In the genomic region with DNA sequence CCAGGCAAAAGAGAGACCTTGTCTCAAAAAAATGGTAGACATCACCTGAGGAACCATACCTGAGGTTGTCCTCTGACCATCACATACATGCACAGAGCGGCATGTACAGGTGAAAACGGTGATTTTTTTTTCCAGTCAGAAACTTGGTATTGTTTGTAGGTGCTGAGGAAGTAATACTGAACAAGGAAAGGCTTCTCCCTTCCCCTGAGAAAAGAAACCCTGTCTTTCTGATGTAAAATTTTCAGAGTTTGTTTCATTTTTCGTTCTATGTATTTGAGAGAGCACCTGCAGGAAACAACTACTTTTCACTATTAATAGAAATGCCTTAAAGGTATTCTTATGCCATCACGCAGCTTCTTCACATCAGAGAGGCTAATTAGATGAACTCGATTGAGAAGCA, we compare ENCODE assay signal across 16 mouse cellular contexts.
"Had no signal": no experiment of that assay in that cellular context is flagged by ENCODE, and none has a peak within 500 bp of the region (broad histone marks: within the 10 kb centered on the region; RNA-seq: fewer than 3 reads in every experiment).

No protein-coding gene starts in this region.

- H3K4me3 ChIP-seq: neural tube, embryonic 13.5 days; neural tube, embryonic 15.5 days; stomach, embryonic 15.5 days had no signal

- H3K9me3 ChIP-seq: neural tube, embryonic 13.5 days; neural tube, embryonic 15.5 days; stomach, embryonic 15.5 days had no signal

- H3K4me2 ChIP-seq: neural tube, embryonic 13.5 days; neural tube, embryonic 15.5 days; stomach, embryonic 15.5 days had no signal

- H3K4me1 ChIP-seq: neural tube, embryonic 13.5 days; neural tube, embryonic 15.5 days; stomach, embryonic 15.5 days had no signal

- H3K9ac ChIP-seq: neural tube, embryonic 13.5 days; neural tube, embryonic 15.5 days; stomach, embryonic 15.5 days had no signal

- H3K27me3 ChIP-seq: neural tube, embryonic 13.5 days; neural tube, embryonic 15.5 days; stomach, embryonic 15.5 days had no signal

- H3K27ac ChIP-seq: neural tube, embryonic 13.5 days; neural tube, embryonic 15.5 days; stomach, embryonic 15.5 days; stomach, postnatal 0 days had no signal

- DNase-seq: retina, postnatal 1 day; right cerebral cortex, adult 18-20 months; right cerebral cortex, postnatal 14 days; right cerebral cortex, postnatal 25 days; right cerebral cortex, postnatal 4 days; spleen, adult 18-20 months; thymus, adult 18-20 months; thymus, adult 2 months; thymus, postnatal 14 days; thymus, postnatal 25 days; thymus, postnatal 36 days; thymus, postnatal 4 days had no signal

- H3K36me3 ChIP-seq: stomach, embryonic 15.5 days had no signal
